8 mouse cellular contexts compared by ENCODE assay signal in genomic region chr11:40695103-40695502, GRCm38 (mm10). TPM values are rescaled to one million over a fixed set of nuclear protein-coding genes. Genes with fewer than 3 reads are reported as not detected.
A peak's percentile ranks its signal among the peaks of the same experiment; 100 is the strongest.
DNase-seq lines count a peak whose midpoint lies in the region; ATAC-seq lines count a peak whose summit lies in the region.

TSS of gene Mat2b (minus strand) at chr11:40695203.

- H3K4me2 ChIP-seq in midbrain, embryonic 14.5 days (ENCODE audit: low read length), result peak within 1 kb of the TSS; percentile 88

- WGBS in midbrain, embryonic 14.5 days, result 88% methylated on average over 9 of the region's 9 CpGs

- ATAC-seq in granulocyte monocyte progenitor cell, adult 5-6 weeks (replicated peaks; ENCODE audit: poor library complexity, severe bottlenecking), result peak; percentile 11
- no peak for ATAC-seq in midbrain, embryonic 14.5 days (ENCODE audit: low FRiP score, low TSS enrichment)

- peaks cover 9% of the 10 kb centered on the region for H3K4me1 ChIP-seq in brown adipose tissue, adult 24 weeks (ENCODE audit: control insufficient read depth, insufficient read depth, insufficient read length, low read length)
- peaks cover 18% of the 10 kb centered on the region for H3K4me1 ChIP-seq in midbrain, embryonic 14.5 days (ENCODE audit: control insufficient read depth, insufficient read depth, low read length)

- H3K27ac ChIP-seq in brown adipose tissue, adult 24 weeks (replicated peaks; ENCODE audit: low read depth, low read length), result peak within 1 kb of the TSS; percentile 96
- peak within 1 kb of the TSS; percentile 93 for H3K27ac ChIP-seq in midbrain, embryonic 14.5 days (replicated peaks; ENCODE audit: low read depth, low read length)

- DNase-seq in layer of hippocampus, adult 8-10 months (ENCODE audit: low spot score in 2 of 2), result no peak
- no peak for DNase-seq in layer of hippocampus, adult 9-11 months
- DNase-seq in layer of hippocampus, postnatal 14 days (ENCODE audit: low spot score in 2 of 2), result no peak
- no peak for DNase-seq in midbrain, embryonic 14.5 days
- no peak for DNase-seq in thymus, adult 18-20 months
- no peak for DNase-seq in testis, postnatal 10 days (ENCODE audit: low spot score)

- H3K27me3 ChIP-seq in midbrain, embryonic 14.5 days (ENCODE audit: control insufficient read depth, insufficient read depth, low read length), result no peaks in the 10 kb centered on the region

- peak within 1 kb of the TSS; percentile 75 for H3K9ac ChIP-seq in midbrain, embryonic 14.5 days (replicated peaks; ENCODE audit: low read length)

- peak within 1 kb of the TSS; percentile 81 for H3K4me3 ChIP-seq in brown adipose tissue, adult 24 weeks (ENCODE audit: insufficient read depth, low read depth, low read length)
- H3K4me3 ChIP-seq in midbrain, embryonic 14.5 days (replicated peaks; ENCODE audit: low read depth, low read length), result peak within 1 kb of the TSS; percentile 59

- H3K9me3 ChIP-seq in midbrain, embryonic 14.5 days (ENCODE audit: control insufficient read depth, low read length), result no peaks in the 10 kb centered on the region

- no peaks in the 10 kb centered on the region for H3K36me3 ChIP-seq in midbrain, embryonic 14.5 days (ENCODE audit: control insufficient read depth, insufficient read depth, low read length)

RNA-seq across cellular contexts. Expression of gene Mat2b, which starts in this region (rescaled TPM):
- total RNA-seq in layer of hippocampus, adult 8-10 months (2022), result 100 to 1,000 TPM; 120 to 127 (median 125) TPM
- 52.2 and 86.1 TPM in 2 replicates for polyA plus RNA-seq in brown adipose tissue, adult 24 weeks (2012; ENCODE audit: insufficient read depth, insufficient read length, missing spikeins)
- total RNA-seq in granulocyte monocyte progenitor cell, adult 5-6 weeks (2014; fragmentation: Nextera tagmentation), result 76.7 and 94.3 TPM in 2 replicates
- 111 and 159 TPM in 2 replicates for total RNA-seq in granulocyte monocyte progenitor cell, adult 5-6 weeks (2017)
- 100 to 1,000 TPM; 104 to 105 TPM for total RNA-seq in layer of hippocampus, postnatal 14 days (2021)
- 55.3 and 69.9 TPM in 2 replicates for polyA plus RNA-seq in midbrain, embryonic 14.5 days (2014; fragmentation: Nextera tagmentation; extraction: Ambion mirVana)
